Mouse (Mus musculus): ENCODE measurements at regions not wholly inside any gene's neighbourhood (a gene's known extent, or its start where the extent isn't known, plus 50 kb on each side); places are given as distances from the start of the nearest gene placed in this dataset.

DNA sequence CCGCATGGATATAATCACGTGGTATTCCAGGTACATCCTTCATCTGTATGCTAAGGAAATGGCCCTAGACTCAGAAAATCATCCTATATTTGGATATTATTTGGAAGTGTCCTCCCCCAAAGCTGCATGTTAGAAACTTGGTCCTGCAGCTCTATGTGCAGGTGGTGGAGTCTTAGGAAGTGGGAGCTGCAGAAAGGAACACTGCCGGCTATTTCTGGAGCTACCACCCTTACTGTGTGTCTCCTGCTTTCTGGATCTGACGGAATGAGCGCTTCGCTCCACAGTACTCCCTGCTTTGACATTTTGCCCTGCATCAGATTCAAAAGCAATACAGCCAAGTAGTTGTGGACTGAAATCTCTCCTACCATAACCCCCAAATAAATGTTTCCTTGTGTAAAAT lies 306.8 kb upstream of the Pou3f3 start:
- TF ChIP-seq CTCF (IDR thresholded peaks at IDR 0.05 in 2 of 3, conservative IDR thresholded peaks at IDR 0.05 in 1 of 3; ENCODE audit: control insufficient read depth in 1 of 3, insufficient read depth in 1 of 3, low read depth in 2 of 3, low read length in 3 of 3, poor library complexity in 1 of 3, severe bottlenecking in 1 of 3) = no peak
- TF ChIP-seq HCFC1 (IDR thresholded peaks at IDR 0.05; ENCODE audit: low read depth, low read length) = no peak

Measured in MEL (cell line).